Mouse (Mus musculus) cerebellum, adult 8-10 months (tissue): ENCODE measurements at regions not wholly inside any gene's neighbourhood (a gene's known extent, or its start where the extent isn't known, plus 50 kb on each side); places are given as distances from the start of the nearest gene placed in this dataset.

Experiments used
- DNase-seq: peaks from one replicate; pipeline ENCODE4 v3.0.0; 2022

DNA sequence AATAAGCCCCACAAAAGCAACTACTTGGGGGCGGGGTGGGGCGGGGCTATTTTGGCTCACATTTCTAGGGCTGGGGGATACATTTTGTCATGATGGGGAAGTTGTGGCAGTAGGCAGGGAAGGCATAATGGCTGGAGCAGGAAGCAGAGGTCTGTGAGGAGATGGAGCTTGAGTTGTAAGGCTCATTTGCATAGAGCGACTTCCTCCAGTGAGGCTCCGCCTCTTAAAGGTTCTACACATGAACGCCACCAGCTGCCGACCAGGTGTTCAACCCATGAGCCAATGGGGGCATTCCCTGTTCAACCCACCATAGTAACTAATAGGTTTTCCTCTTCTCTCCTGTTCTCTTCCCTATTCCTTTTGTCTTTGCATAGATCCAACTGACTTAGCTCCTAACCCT is 302.1 kb upstream of the 4931429L15Rik start:
- DNase-seq = no peak

DNA sequence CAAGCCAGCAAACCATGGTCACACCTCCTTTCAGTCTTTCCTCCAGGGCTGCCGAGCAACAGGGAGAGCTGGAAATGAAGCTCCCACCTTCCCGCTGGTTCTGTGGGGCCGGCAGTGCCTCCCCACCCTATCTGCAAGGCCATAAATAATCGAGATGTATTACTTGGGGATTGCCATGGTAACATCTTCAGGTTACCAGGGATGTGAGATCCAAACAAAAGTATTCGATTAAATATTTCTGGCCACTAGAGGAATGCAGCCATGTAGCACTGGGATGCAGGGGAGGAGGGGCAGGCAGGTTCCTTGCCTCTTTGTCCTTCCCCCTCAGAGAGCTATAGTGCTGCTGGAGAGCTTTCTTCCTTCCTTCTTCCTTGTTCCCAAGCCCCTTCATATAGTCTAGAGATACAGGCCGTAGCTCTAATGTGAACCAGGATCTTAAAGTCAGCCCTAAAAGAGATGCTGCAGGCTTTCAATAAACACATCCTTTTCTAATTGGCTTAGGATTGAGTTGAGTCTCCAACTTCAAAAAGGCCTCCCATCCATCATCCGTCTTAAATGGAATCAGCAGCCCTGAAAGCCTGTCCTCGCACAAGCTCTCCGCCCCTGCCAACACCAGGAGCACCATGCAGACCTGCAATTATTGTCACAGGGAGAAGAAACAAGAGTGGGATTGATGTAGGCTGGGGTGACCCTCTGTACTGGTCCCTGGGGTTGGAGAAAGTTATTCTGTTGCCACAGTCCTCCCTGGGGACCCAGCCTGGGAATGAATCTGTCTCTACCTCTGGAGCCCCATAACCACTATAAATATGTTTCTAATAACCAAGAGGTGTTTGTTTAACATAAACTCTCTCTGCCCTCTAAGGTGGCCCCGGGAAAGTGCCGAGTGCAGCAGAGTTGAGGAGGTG is 290.6 kb upstream of the 4931429L15Rik start:
- no peak for DNase-seq

- no peak for DNase-seq
These were observed 288.9 kb upstream of the 4931429L15Rik start for GRCm38 (mm10) chr9:46608695-46609094.

GRCm38 (mm10) chr9:46600803-46601202 is 281.0 kb upstream of the 4931429L15Rik start:
- no peak for DNase-seq

GRCm38 (mm10) chr9:46599931-46600708 is 280.3 kb upstream of the 4931429L15Rik start:
- DNase-seq = peak; percentile 24

DNA sequence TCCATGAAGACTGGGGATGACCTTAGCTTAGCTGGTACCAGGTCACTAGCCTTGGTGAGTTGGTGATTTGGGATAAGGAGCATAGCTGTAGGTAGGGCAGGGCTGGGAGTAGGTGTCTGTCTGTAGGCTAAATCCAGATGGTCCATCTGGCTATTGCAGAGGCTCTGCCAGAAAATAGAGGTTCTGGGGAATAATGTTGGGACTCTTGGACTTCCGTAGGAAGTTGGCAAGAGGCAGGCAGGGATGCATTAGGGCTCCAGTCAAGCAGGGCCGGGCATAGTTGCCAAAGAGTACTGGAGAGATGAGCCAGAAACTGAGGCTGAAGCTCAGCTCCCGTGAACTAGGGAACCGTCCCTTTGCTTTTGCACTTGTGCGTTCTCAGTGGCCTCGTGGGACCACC is 278.7 kb upstream of the 4931429L15Rik start:
- DNase-seq = peak; percentile 57

DNA sequence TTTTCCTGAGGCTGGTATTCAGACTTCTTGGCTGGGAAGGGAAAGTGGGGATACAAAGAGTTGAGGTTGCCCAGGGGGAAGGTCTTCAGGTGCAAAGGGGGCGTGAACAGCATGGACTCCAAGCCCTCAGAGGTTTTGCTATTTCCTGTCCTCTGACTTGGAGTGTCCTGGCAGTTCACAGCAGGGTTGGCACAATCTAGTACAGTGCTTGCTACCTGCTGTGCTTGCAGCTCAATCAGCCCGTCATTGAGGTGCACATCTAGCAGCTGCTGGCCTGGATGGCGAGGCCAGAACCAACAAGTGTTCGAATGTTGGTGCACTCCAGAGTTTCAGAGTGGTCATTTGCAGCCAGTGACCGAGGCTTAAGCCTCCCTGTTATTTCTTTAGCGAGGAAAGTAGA is 273.7 kb upstream of the 4931429L15Rik start:
- no peak for DNase-seq

DNA sequence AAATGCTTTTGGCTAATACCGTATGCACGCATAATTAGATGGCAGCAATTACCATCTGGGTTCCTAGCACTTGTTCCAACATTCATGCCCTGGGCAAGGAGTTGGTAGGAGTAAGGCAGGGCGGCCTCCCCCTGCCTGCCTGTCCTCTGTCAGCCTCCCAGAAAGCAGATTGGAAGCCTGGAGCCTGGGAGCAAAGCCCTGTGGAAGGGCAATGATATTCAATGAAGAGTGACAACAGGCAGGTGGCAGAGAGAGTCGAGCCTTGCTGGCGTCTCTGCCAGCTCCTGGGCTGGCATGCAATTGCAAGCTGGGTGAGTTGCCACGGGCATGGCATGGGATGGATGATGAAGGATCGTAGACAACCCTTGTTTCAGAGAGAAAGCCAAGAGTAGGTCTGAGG is 273.1 kb upstream of the 4931429L15Rik start:
- peak; percentile 71 for DNase-seq

- no peak for DNase-seq
These were observed 267.0 kb upstream of the 4931429L15Rik start for GRCm38 (mm10) chr9:46586818-46587217.

DNA sequence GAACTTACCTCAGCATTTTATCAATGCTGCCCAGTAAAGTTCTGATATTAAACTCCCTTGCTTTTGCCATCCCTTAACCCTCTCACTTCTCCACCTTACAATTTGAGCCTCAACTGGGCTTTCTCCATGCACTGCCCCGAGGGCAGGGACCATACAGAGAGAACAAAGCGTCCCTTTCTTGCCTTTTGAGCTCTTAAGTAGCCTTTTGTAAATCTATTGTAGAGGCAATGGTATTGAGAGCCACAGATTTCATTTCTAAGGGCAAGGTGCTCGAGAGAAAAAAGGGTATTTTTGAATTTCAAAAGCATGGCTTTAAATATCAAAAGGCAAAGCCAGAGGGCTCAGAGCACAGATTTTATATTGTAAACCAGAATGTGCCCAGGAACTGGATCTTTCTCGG is 262.1 kb upstream of the 4931429L15Rik start:
- DNase-seq = no peak

GRCm38 (mm10) chr9:46562301-46562700 is 242.5 kb upstream of the 4931429L15Rik start:
- no peak for DNase-seq

DNA sequence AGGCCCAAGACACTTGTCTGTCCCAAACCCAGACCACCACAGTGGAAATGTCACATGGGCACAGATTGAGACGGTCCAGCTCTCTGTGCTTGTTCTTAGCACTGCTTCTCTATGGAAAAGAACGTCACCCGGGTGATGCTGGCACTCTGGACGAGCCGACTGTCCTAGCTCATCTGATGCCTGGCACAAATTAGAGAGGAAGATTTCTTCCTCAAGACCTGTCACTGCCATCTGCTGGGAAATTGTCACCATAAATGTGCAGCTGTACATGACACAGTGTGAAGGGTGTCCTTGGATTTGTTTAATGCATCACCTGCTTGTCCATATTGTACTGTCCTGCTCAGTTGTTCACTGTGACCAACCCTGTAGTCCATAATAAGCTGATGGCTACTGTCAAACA is 238.7 kb upstream of the 4931429L15Rik start:
- DNase-seq = peak; percentile 11

DNA sequence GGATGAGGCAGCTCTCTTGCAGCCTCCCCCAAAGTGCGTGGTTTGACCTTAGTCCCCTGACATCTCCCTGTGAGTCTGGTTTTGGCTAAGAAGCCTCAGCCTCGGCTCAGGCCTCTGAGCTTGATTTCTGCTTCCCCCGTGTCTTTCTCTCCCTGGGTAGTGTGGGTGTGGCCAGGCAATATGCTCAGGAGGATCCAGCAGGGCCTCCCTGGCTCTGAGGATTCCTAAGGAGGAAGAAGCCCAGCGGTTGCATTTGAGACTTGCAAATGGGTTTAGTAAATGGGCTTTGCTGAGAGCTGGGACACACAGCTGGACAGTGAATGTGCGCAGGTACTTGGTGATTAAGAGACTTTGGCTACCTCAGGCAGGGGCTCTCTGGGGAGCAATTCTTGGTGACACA is 238.0 kb upstream of the 4931429L15Rik start:
- no peak for DNase-seq

GRCm38 (mm10) chr9:46555156-46555555 is 235.4 kb upstream of the 4931429L15Rik start:
- no peak for DNase-seq

DNA sequence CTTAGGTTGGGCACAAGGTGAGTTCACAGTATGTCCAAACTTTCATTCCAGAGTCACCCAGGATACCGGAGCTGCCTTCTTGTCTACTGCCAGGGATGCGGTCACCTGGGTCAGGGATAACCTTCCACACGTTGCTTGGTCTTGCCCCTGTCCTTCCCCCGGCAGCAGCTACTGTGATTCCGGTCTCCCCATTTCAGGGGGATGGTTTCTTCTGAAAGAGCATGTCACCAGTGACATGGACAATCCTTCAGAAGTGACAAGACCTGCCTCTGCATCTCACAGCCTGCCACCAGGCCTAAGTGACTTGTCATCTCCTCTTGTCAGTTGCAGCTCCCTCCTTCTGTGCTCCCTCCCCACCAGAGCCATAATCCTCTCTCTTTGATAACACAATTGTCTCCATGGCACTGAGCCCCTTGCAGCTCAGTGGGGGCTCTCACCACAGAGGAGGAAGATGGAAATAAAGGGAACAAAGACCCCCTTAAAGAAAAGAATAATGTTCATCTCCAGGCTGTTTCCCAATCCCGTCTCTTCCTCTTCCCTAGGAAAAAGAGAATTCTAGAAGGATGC is 234.9 kb upstream of the 4931429L15Rik start:
- no peak for DNase-seq

DNA sequence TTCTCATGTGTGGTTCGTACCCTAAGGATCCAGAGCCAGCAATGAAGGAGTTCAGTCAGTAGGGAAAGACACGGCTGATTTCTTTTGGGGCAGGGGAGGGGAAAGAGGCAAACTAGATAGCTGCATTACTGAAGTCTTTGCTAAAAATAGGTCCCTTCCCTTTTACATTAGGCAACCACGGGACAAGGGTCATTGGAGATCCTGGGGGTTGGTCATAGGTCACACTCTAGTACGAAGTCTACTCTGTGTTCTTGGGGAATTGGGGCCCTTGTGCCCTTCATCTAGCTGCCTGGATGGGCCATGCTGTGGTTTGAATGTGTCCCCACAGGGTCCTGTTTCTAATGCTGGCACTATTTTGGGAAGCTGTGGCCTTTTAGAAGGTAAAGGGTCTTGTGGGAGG is 229.6 kb upstream of the 4931429L15Rik start:
- DNase-seq = no peak

GRCm38 (mm10) chr9:46544326-46544725 is 224.5 kb upstream of the 4931429L15Rik start:
- DNase-seq = peak; percentile 68

GRCm38 (mm10) chr9:46541001-46541400 is 221.2 kb upstream of the 4931429L15Rik start:
- no peak for DNase-seq

DNA sequence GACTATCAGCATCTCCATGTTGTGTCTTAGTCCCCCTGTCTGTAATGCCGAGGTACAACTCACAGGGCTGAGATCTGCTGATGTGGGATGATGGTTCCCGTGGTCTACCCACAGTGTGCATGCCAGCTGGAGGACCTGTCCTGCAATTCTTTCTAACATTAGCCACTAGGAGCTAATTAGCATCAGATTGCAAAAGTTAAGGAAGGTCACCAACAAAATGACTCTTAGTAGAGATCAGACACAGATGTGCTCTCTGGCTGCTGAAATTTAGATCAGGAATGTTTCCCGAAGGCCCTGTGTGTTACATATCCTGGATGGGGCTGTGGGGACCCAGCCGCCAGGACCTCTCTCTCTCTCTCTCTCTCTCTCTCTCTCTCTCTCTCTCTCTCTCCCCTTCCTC is 218.8 kb upstream of the 4931429L15Rik start:
- no peak for DNase-seq

DNA sequence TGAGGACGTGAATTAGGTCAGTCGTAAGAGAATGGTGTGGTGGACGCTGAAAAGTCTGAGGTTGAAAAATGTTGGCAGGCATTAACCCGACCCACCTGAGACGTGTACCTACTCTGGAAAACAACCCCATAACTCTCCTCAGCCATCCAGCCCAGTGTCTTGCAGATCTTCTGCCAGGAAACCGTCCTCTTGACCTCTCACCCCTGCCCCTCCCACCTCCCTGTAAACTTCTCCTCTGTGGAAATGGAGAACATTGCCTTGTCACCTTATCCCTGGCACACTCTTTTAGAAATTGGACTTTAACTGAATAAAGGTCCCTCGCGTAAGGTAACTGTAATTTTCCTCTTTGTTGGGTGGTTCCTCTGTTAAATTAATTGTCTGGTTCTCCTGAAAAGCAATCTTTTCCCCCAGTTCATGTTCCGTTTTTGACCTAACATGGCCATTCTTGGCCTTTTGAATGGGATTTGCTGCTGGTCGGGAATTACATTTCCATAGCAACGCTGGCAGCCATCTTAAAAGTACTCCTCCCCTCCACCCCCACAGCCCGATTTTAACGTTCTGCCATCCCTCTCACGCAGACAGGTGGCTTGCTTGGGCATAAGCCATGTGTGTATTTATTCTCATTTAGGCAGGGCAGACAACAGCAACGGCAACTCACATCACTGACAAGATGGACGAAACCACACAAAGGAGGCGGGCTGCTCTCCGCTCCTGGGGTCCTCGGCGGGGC is 196.8 kb upstream of the 4931429L15Rik start:
- DNase-seq = no peak

DNA sequence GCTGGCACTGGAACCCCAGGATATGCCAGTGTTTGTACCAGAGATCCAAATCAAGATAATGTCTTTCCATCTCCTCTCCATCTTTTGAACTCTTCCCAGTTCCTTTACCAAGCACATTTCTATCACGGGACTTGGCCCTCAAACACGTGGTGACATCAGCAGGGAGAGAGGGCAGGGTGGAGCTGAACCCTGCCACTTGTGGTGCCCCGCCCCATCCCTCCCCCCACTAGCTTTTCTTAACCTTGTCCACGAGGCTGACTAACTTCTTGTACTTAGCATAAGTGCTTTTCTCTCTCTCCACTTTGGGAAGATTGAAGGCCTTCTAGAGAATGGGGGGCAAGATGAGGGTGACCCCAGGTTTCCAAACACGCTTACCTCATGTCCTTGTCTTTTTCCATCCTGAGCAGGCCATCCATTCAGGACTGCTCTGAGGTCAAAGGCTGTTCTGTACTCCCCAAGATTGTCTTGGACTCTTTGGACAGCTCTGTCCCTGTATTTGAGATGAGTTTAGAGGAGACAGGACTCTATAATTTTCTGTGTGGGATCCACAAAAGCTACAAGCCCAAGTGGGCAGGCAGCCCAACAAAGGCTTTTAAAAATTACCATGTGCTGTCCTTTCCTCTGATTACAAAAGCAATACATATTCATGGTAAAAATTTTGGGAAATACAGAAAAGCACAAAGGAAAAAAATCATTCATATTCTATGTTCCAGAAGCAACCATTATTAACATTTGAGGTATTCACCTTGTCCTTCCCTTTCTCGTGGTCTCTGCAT is 192.7 kb upstream of the 4931429L15Rik start:
- no peak for DNase-seq

DNA sequence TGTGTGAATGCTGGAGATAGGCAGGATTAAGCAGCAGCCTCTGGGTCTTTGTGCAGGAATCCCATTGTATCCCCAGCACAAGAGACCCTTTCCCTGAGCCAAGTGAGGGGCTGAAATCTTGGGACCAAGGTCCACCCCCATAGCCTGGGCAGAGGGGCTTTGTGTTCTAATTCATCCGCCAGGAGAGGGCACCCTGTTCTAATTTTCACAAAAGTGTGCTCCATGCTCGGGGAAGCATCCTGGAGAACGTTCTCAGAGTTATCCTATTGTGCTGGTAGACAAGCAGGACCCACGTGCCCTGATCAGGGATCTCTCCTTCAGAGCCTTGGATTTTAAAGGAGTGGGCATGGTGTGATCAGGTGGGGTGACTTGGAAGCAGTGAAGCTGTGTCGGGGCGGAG is 191.5 kb upstream of the 4931429L15Rik start:
- no peak for DNase-seq
